Mouse (Mus musculus): ENCODE measurements around the gene Slfn14. TPM values are rescaled to one million over a fixed set of nuclear protein-coding genes. Genes with fewer than 3 reads are reported as not detected.
A peak's percentile ranks its signal among the peaks of the same experiment; 100 is the strongest.
"Not testable (repeated sequence)": the region's sequence is repeated elsewhere in the genome, so short reads cannot be mapped to it uniquely, and the experiment has no call there.

Gene Slfn14
- polyA plus RNA-seq, 1 experiment from 2014 or later = not detected

DNA sequence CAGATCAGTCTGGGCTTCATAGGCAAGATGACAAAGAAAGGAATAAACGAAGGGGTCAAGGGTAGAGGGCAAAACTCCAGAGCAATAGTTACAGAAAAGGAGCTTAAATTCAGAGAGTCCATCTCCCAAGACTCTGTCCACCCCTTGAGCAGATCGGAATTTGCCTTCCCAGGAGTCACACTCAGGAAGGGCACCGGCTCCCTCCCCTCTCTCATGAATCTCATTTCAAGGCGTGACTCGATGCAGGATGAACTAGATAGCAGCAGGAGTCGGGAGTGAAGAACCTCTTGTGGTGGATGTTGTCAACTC is 15.7 kb downstream of the Slfn14 start:
- H3K79me2 ChIP-seq (ENCODE audit: inconsistent target) = no peaks in the 10 kb centered on the region
- H3K4me3 ChIP-seq (ENCODE audit: inconsistent target) = peak overlapping the region; percentile 48

DNA sequence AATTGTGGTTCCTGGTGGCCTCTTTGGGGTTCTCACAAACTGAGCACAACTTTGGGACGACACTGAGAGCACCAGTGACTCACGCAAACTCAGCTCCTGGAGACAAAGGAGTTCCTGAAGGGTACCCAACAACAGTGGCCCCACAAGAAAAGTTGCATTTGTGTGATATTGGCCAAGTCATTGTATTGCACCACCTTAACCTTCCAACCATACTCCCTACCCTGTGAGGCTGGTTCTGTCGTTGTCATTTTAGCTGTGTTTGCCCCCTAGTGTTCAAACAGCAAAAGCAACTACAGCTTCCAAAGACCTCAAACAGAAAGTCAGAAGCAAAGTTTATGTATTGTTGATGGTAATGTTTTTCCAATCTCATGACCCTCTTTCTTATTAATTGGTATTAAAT is 23.4 kb downstream of the Slfn14 start:
- Histone ChIP-seq H3K4me3 (ENCODE audit: inconsistent target) (no peak overlapping the region), H3K27ac (no peak overlapping the region), H3K36me3 (ENCODE audit: inconsistent target) (peaks cover 18% of the 10 kb centered on the region), H3K79me2 (ENCODE audit: inconsistent target) (no peaks in the 10 kb centered on the region)
- WGBS (ENCODE audit: missing documents) = 69% methylated on average over 3 of the region's 3 CpGs

More for the DNA sequence above, 15.7 kb downstream of the Slfn14 start:
- Histone ChIP-seq H3K36me3 (ENCODE audit: inconsistent target) (no peaks in the 10 kb centered on the region), H3K27ac (peak overlapping the region; percentile 86)
- WGBS (ENCODE audit: missing documents) = 6% methylated on average over 6 of the region's 6 CpGs

DNA sequence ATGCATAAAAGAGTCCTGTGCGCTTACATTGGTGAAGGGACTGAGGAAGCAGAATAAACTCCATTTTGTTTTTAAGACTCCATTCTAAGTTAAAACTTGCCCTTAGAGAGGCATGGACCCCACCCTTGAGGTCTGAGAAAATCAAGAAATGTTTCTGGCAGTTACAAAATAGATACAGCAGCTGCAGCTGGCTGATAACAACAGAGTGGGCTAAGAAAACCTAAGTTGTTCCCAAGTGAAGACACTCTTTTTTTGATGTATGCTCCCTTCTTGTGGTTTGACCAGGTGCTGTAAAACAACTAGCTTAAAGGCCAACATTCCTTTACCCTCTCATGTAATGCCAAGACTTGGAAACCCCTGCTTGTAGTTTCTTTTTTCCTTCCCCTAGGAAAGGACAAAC is 23.9 kb downstream of the Slfn14 start:
- WGBS (ENCODE audit: missing documents) = 88% methylated on average over 1 of the region's 1 CpGs
- H3K27ac ChIP-seq = no peak overlapping the region
- H3K36me3 ChIP-seq (ENCODE audit: inconsistent target) = peaks cover 18% of the 10 kb centered on the region
- no peak overlapping the region for H3K4me3 ChIP-seq (ENCODE audit: inconsistent target)
- no peaks in the 10 kb centered on the region for H3K79me2 ChIP-seq (ENCODE audit: inconsistent target)

DNA sequence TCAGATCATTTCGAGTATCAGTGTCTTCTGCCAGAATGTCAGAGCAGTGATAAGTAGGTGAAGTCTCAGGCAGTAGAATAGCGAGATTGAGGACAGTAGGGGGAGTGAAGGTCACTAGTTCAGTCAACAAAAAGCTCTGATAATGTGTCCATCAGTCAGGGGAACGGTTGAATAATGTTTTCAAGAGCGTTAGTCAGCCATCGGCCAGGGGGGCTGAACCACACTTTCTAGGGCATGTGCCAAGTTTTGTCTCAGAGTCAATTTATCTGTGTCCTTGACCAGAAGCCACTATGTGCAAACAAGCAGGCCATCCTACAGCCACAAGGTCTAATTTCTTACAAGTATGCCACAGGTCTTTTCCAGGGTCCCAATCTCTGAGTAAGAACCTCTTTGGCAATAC is 29.3 kb downstream of the Slfn14 start:
- peaks cover 23% of the 10 kb centered on the region for H3K36me3 ChIP-seq (ENCODE audit: inconsistent target)
- not testable (repeated sequence) for H3K79me2 ChIP-seq (ENCODE audit: inconsistent target); H3K4me3 ChIP-seq (ENCODE audit: inconsistent target); H3K27ac ChIP-seq
- WGBS (ENCODE audit: missing documents) = 96% methylated on average over 5 of the region's 5 CpGs

DNA sequence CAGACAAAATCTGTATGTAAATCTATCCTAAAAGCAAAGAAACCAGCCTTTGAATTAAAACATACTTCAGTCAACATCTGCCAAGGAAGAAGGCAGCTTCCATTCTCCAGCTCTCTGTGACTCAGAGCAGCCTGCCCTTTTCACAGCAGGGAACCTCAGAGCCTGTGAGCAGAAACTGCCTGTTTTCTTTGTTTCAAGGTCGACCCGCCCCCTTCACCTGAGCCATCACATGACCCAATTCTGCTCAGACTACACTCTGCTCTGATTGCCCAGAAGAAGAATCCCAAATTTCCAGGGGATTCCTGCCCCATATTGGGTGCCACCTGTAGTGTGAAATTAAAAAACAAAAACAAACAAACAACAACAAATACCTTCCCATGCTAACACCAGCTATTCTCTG is 46.7 kb downstream of the Slfn14 start:
- Histone ChIP-seq H3K36me3 (ENCODE audit: inconsistent target) (peaks cover 15% of the 10 kb centered on the region; the same call in 1 of the 2 replicates), H3K4me3 (ENCODE audit: inconsistent target) (no peak overlapping the region), H3K79me2 (ENCODE audit: inconsistent target) (no peaks in the 10 kb centered on the region), H3K27ac (no peak overlapping the region)
- 79% methylated on average over 2 of the region's 2 CpGs for WGBS (ENCODE audit: missing documents)

DNA sequence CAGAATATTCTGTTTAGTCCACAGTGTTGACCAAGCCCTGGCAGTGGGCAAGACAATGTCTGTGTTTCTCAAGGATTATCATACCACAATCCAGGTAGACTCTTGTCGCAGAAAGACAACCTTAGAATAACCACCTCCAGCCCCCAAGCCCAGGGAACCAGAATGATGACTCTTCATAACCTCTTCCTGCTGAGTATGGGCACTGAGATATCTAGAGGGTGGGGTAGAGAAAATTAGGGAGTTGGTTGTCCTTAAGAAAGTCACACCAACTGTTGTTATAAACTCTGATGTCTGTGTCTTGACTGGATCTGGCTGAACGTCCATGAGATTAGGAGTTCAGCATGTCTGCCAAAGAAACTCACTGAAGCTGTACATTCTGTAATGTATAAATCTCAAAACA is 48.1 kb downstream of the Slfn14 start:
- WGBS (ENCODE audit: missing documents) = 96% methylated on average over 2 of the region's 2 CpGs
- H3K79me2 ChIP-seq (ENCODE audit: inconsistent target) = peaks cover 10% of the 10 kb centered on the region; the same call in 1 of the 2 replicates
- 0 out of 2 replicates have a peak, but pooled peaks cover 5% of the 10 kb centered on the region for H3K36me3 ChIP-seq (ENCODE audit: inconsistent target)
- no peak overlapping the region for H3K27ac ChIP-seq
- no peak overlapping the region for H3K4me3 ChIP-seq (ENCODE audit: inconsistent target)

DNA sequence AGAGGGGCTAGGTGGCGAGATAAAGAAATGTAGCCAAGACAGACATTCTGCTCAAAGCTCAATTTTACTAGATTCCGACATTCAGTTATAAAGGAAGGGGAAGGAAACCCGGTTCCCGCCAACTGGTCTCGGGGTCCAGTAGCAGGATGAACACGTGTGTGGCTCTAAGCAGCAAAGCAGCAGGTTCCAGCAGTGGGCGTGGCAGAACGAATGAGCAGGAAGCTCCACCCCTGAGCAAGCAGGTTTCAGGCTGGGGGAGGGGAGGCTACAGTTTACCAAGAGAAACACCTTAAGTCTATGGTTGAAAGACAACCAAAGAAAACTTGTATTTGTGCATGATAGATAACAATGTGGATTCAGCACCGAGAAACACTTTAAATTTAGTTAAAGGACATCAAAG is 49.1 kb downstream of the Slfn14 start:
- H3K36me3 ChIP-seq (ENCODE audit: inconsistent target); H3K27ac ChIP-seq; H3K4me3 ChIP-seq (ENCODE audit: inconsistent target): not testable (repeated sequence)
- 92% methylated on average over 9 of the region's 9 CpGs for WGBS (ENCODE audit: missing documents)
- peaks cover 17% of the 10 kb centered on the region; the same call in 1 of the 2 replicates for H3K79me2 ChIP-seq (ENCODE audit: inconsistent target)

DNA sequence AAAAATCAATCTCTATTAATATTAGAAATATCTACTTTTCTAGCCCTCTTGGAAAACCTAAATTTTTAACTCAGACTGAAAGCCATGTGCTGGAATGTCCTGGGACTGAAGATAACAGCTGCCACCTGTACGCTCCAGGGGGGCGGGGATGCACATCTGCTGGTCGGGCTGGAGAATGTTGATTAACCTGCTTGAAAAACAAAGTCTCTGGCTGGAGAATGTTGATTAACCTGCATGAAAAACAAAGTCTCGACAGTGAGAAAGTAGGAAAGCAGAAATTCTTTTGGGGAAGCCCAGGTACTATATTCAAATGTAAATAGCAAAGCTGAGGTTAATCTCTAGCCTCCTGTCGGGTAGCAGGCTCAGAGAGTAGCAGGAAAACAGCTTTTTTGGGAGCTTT is 52.9 kb downstream of the Slfn14 start:
- H3K36me3 ChIP-seq (ENCODE audit: inconsistent target); H3K27ac ChIP-seq; H3K4me3 ChIP-seq (ENCODE audit: inconsistent target): not testable (repeated sequence)
- 90% methylated on average over 5 of the region's 5 CpGs for WGBS (ENCODE audit: missing documents)
- peaks cover 44% of the 10 kb centered on the region for H3K79me2 ChIP-seq (ENCODE audit: inconsistent target)

DNA sequence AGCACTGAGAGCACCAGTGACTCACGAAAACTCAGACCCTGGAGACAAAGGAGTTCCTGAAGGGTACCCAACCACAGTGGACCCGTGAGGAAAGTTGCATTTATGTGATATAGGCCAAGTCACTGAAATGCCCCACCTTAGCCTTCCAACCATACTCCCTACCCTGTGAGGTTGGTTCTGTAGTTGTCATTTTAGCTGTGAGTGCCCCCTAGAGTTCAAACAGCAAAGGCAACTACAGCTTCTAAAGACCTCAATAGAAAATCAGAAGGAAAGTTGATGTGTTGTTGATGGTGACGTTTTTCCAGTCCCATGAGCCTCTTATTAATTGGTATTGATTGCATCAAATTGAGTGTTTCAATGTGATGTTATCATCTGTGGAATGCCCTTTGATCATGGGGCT is 55.6 kb downstream of the Slfn14 start:
- Histone ChIP-seq H3K79me2 (ENCODE audit: inconsistent target) (peaks cover 70% of the 10 kb centered on the region), H3K36me3 (ENCODE audit: inconsistent target) (peaks cover 13% of the 10 kb centered on the region), H3K4me3 (ENCODE audit: inconsistent target) (no peak overlapping the region), H3K27ac (no peak overlapping the region)
- WGBS (ENCODE audit: missing documents) = 77% methylated on average over 3 of the region's 3 CpGs

DNA sequence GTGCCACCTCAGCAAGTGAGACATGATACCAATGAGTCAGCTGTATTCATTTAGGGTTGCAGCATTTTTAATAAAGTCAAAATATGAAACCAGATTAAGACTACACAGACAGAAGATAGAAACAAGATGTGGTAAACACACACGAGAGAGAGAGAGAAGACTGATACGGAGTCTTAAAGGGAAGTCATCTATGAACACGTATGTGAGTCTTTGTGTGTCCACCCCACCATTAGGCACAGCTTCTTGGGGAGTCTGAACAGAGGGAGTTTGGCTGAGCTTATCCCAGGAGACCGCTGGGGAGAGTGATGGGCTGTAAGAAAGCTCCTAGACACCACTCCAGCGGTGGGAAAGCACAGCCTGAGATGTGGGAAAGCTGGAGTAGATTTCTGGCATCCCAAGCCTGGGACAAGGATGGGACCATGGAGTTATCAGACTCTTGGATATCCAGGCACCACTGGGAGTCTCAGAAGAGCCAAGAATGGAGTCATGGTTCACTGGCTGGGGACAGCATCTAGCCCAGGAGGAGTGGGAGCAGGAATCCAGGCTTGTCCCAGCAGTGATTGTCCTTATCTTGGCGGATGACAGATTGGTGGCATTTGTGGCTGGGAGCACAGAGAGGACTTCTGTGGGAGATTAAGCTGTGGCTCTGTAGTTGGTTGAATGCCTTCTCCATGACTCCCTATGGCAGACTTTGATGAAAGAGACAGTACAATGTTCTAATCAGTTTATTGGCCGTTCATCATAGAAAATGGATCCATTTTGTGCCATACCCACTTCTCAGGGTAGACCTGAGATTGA is 58.4 kb downstream of the Slfn14 start:
- Histone ChIP-seq H3K4me3 (ENCODE audit: inconsistent target) (no peak overlapping the region), H3K79me2 (ENCODE audit: inconsistent target) (peaks cover 74% of the 10 kb centered on the region), H3K36me3 (ENCODE audit: inconsistent target) (peaks cover 13% of the 10 kb centered on the region), H3K27ac (no peak overlapping the region)
- WGBS (ENCODE audit: missing documents) = 96% methylated on average over 7 of the region's 7 CpGs

DNA sequence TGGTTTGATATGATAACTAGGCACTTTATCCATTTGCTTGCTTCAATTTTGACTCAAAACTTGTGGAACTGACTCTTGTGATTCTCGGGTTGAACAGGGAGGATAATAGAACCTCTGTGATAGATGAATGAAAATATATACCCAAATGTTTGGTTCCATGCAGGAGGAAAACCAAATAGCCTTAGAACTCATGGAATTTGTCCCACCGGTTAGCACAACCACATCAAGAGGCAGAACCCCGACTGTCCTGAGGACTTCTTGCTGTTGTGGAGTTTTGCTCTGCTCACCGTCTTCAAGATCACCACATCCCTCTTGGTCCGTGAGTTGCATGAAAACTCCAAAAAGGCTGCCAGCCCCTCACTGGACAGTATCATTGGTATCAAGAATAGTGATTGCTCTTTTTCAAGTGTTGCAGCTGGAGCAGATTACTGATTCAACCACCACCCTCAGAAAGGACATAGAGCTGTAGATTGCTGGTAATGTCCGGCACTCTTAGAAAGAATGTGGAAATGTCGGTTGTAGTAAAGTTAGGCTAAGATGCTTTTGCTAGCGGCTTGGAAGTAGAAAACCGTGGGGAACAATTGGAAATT is 61.1 kb downstream of the Slfn14 start:
- 60% methylated on average over 8 of the region's 9 CpGs for WGBS (ENCODE audit: missing documents)
- Histone ChIP-seq H3K36me3 (ENCODE audit: inconsistent target) (peaks cover 13% of the 10 kb centered on the region), H3K27ac (peak overlapping the region; percentile 98), H3K79me2 (ENCODE audit: inconsistent target) (peaks cover 54% of the 10 kb centered on the region), H3K4me3 (ENCODE audit: inconsistent target) (peak overlapping the region; percentile 95)

Other genes starting within 250 kb of the Slfn14 start
- gene Slfn2, start 221.6 kb downstream of the Slfn14 start, polyA plus RNA-seq (2018) = 335 to 670 TPM (median 455 TPM) in 3 replicates
- gene Slfn1, start 169.9 kb downstream of the Slfn14 start, polyA plus RNA-seq (2018) = 3.5 to 9.8 TPM (median 4.5 TPM) in 3 replicates
- 0.49 to 3.3 TPM (median 3.0 TPM) in 3 replicates for gene Slfn4, start 111.5 kb downstream of the Slfn14 start, polyA plus RNA-seq (2018)
- 8.3 to 25.1 TPM (median 22.1 TPM) in 3 replicates for gene Slfn3, start 95.4 kb downstream of the Slfn14 start, polyA plus RNA-seq (2018)
- gene Ap2b1, start 12.3 kb upstream of the Slfn14 start, polyA plus RNA-seq (2018) = 70.2 to 81.3 TPM (median 77.0 TPM) in 3 replicates
- gene Pex12, start 15.9 kb upstream of the Slfn14 start, polyA plus RNA-seq (2018) = 6.9 to 7.9 TPM (median 7.7 TPM) in 3 replicates
- 0.09 TPM in 1 of 3 replicates, not detected in the others for gene Rasl10b, start 122.4 kb upstream of the Slfn14 start, polyA plus RNA-seq (2018)
- not detected in 3 replicates for gene Gas2l2, start 142.7 kb upstream of the Slfn14 start, polyA plus RNA-seq (2018)
- gene 1700020L24Rik, start 151.0 kb upstream of the Slfn14 start, polyA plus RNA-seq (2018) = 0.26 TPM in 1 of 3 replicates, not detected in the others
- gene Mmp28, start 176.3 kb upstream of the Slfn14 start, polyA plus RNA-seq (2018) = 0.13 to 0.46 TPM (median 0.22 TPM) in 3 replicates
- 57.5 to 132 TPM (median 64.8 TPM) in 3 replicates for gene Taf15, start 186.4 kb upstream of the Slfn14 start, polyA plus RNA-seq (2018)
- gene Heatr9, start 235.4 kb upstream of the Slfn14 start, polyA plus RNA-seq (2018) = 0.34 TPM in 1 of 3 replicates, not detected in the others
- 67.6 to 220 TPM (median 169 TPM) in 3 replicates for gene Ccl5, start 243.8 kb upstream of the Slfn14 start, polyA plus RNA-seq (2018)